Mouse (Mus musculus): ENCODE results near the gene Kctd5. TPM values are rescaled to one million over a fixed set of nuclear protein-coding genes. Genes with fewer than 3 reads are reported as not detected.

Kctd5 gene
- total RNA-seq, 2 experiments from 2014 or later, result 12.0 to 17.7 TPM

Other genes starting within 250 kb of the Kctd5 start
- 283 and 294 TPM in 2 replicates for gene Elob, start 244.3 kb downstream of the Kctd5 start, total RNA-seq (2015)
- 113 and 140 TPM in 2 replicates for gene Elob, start 244.3 kb downstream of the Kctd5 start, total RNA-seq (2017)
- not detected in 2 replicates for gene Prss33, start 237.4 kb downstream of the Kctd5 start, total RNA-seq (2015)
- not detected in 2 replicates for gene Prss33, start 237.4 kb downstream of the Kctd5 start, total RNA-seq (2017)
- not detected in 2 replicates for gene Prss32, start 229.6 kb downstream of the Kctd5 start, total RNA-seq (2015)
- not detected in 2 replicates for gene Prss32, start 229.6 kb downstream of the Kctd5 start, total RNA-seq (2017)
- not detected in 2 replicates for gene Prss41, start 229.3 kb downstream of the Kctd5 start, total RNA-seq (2015)
- gene Prss41, start 229.3 kb downstream of the Kctd5 start, total RNA-seq (2017), result not detected in 2 replicates
- gene Prss21, start 205.4 kb downstream of the Kctd5 start, total RNA-seq (2015), result not detected in 2 replicates
- not detected in 2 replicates for gene Prss21, start 205.4 kb downstream of the Kctd5 start, total RNA-seq (2017)
- not detected in 2 replicates for gene Dcpp1, start 192.6 kb downstream of the Kctd5 start, total RNA-seq (2015)
- not detected in 2 replicates for gene Dcpp1, start 192.6 kb downstream of the Kctd5 start, total RNA-seq (2017)
- gene Dcpp2, start 192.6 kb downstream of the Kctd5 start, total RNA-seq (2015), result not detected in 2 replicates
- gene Dcpp2, start 192.6 kb downstream of the Kctd5 start, total RNA-seq (2017), result not detected in 2 replicates
- gene Dcpp3, start 156.0 kb downstream of the Kctd5 start, total RNA-seq (2015), result not detected in 2 replicates
- not detected in 2 replicates for gene Dcpp3, start 156.0 kb downstream of the Kctd5 start, total RNA-seq (2017)
- gene Sbp, start 131.8 kb downstream of the Kctd5 start, total RNA-seq (2015), result not detected in 2 replicates
- not detected in 2 replicates for gene Sbp, start 131.8 kb downstream of the Kctd5 start, total RNA-seq (2017)
- gene Sbpl, start 118.2 kb downstream of the Kctd5 start, total RNA-seq (2015), result not detected in 2 replicates
- gene Sbpl, start 118.2 kb downstream of the Kctd5 start, total RNA-seq (2017), result not detected in 2 replicates
- 1.2 and 2.5 TPM in 2 replicates for gene Prss30, start 92.9 kb downstream of the Kctd5 start, total RNA-seq (2015)
- 0.89 and 1.2 TPM in 2 replicates for gene Prss30, start 92.9 kb downstream of the Kctd5 start, total RNA-seq (2017)
- gene Prss22, start 75.4 kb downstream of the Kctd5 start, total RNA-seq (2015), result not detected in 2 replicates
- not detected in 2 replicates for gene Prss22, start 75.4 kb downstream of the Kctd5 start, total RNA-seq (2017)
- gene Prss27, start 35.3 kb downstream of the Kctd5 start, total RNA-seq (2015), result not detected in 2 replicates
- not detected in 2 replicates for gene Prss27, start 35.3 kb downstream of the Kctd5 start, total RNA-seq (2017)
- gene Pdpk1, start 77.4 kb upstream of the Kctd5 start, total RNA-seq (2015), result 45.4 and 51.3 TPM in 2 replicates
- gene Pdpk1, start 77.4 kb upstream of the Kctd5 start, total RNA-seq (2017), result 50.6 and 57.7 TPM in 2 replicates
- 28.8 and 36.3 TPM in 2 replicates for gene Amdhd2, start 90.3 kb upstream of the Kctd5 start, total RNA-seq (2015)
- 44.4 and 68.1 TPM in 2 replicates for gene Amdhd2, start 90.3 kb upstream of the Kctd5 start, total RNA-seq (2017)
- gene Atp6v0c, start 96.2 kb upstream of the Kctd5 start, total RNA-seq (2015), result 468 and 476 TPM in 2 replicates
- 175 and 180 TPM in 2 replicates for gene Atp6v0c, start 96.2 kb upstream of the Kctd5 start, total RNA-seq (2017)
- 5.5 and 11.8 TPM in 2 replicates for gene Tbc1d24, start 132.1 kb upstream of the Kctd5 start, total RNA-seq (2015)
- 4.0 and 4.6 TPM in 2 replicates for gene Tbc1d24, start 132.1 kb upstream of the Kctd5 start, total RNA-seq (2017)
- gene Ntn3, start 136.0 kb upstream of the Kctd5 start, total RNA-seq (2015), result 0.11 TPM in 1 of 2 replicates, not detected in the other
- gene Ntn3, start 136.0 kb upstream of the Kctd5 start, total RNA-seq (2017), result 0.08 TPM in 1 of 2 replicates, not detected in the other
- 6.6 and 7.8 TPM in 2 replicates for gene Tedc2, start 147.4 kb upstream of the Kctd5 start, total RNA-seq (2015)
- 12.3 and 13.5 TPM in 2 replicates for gene Tedc2, start 147.4 kb upstream of the Kctd5 start, total RNA-seq (2017)
- 34.1 and 35.1 TPM in 2 replicates for gene Ccnf, start 178.0 kb upstream of the Kctd5 start, total RNA-seq (2015)
- gene Ccnf, start 178.0 kb upstream of the Kctd5 start, total RNA-seq (2017), result 40.4 and 49.4 TPM in 2 replicates

All from megakaryocyte, adult 5-6 weeks (primary cell).